Mouse (Mus musculus): ENCODE results near the gene Fam102a. TPM values are rescaled to one million over a fixed set of nuclear protein-coding genes. Genes with fewer than 3 reads are reported as not detected.

The Fam102a gene
- polyA plus RNA-seq, 1 experiment: 39.0 TPM

DNA sequence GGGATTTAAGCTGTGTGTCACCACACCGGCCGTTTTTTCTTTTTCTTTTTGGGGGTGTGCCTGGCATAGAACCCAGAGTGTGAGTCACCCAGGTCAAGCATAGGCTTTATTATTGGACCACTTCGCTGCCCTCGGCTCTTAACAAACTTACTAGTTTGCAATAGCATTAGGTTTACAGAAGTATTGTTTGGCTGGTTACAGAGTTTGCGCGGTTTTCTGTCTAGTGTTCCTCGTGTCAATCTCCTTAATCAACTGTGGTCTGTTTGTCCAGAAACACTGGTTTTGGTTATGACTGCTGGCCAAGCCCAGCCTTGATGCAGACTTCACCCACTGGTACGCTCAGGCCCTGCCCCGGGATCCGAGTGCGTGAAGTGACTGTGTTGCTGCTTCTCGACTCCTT lies 32.3 kb upstream of the Fam102a start:
- H3K4me1 ChIP-seq (ENCODE audit: control insufficient read depth, insufficient read depth, low read length): peaks cover 6% of the 10 kb centered on the region; the same call in 1 of the 2 replicates
- no peak overlapping the region for H3K4me3 ChIP-seq (ENCODE audit: insufficient read depth, low read depth, low read length)
- H3K36me3 ChIP-seq (ENCODE audit: control insufficient read depth, insufficient read depth, low read length): no peaks in the 10 kb centered on the region
- no peak overlapping the region for H3K27ac ChIP-seq (ENCODE audit: insufficient read depth, low read depth, low read length)
- WGBS: 93% methylated on average over 12 of the region's 12 CpGs
- TF ChIP-seq POLR2A (IDR thresholded peaks at IDR 0.05; ENCODE audit: low read depth, low read length) (no peak), CTCF (conservative IDR thresholded peaks at IDR 0.05; ENCODE audit: insufficient read depth, insufficient read length, low read depth, low read length) (no peak)
- no peak for DNase-seq
- H3K27me3 ChIP-seq (replicated peaks; ENCODE audit: control insufficient read depth, insufficient read depth, low read length): no peaks in the 10 kb centered on the region

DNA sequence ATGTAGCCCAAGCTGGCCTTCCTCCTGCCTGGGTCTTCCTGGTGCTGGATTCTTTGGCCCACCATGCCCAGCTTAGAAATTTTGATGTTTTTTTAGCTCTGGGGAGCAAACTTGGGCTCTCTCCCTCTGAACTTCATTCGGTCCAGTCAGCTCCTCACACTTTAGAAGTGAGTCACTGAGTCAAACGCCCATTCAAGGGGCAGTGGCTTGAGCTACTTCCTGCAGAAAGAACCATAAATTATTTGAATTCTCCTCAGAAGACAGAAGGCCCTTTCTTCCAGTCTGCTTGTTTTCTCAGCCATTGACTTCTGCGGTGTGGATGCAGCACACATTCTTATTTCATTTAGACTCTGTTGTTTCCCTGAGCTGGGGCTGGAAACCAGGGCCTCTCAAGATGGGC lies 31.5 kb upstream of the Fam102a start:
- no peak for TF ChIP-seq POLR2A (IDR thresholded peaks at IDR 0.05; ENCODE audit: low read depth, low read length)
- no peak for TF ChIP-seq CTCF (conservative IDR thresholded peaks at IDR 0.05; ENCODE audit: insufficient read depth, insufficient read length, low read depth, low read length)
- Histone ChIP-seq H3K4me3 (ENCODE audit: insufficient read depth, low read depth, low read length) (no peak overlapping the region), H3K4me1 (ENCODE audit: control insufficient read depth, insufficient read depth, low read length) (peaks cover 6% of the 10 kb centered on the region; the same call in 1 of the 2 replicates), H3K36me3 (ENCODE audit: control insufficient read depth, insufficient read depth, low read length) (no peaks in the 10 kb centered on the region), H3K27ac (ENCODE audit: insufficient read depth, low read depth, low read length) (no peak overlapping the region), H3K27me3 (replicated peaks; ENCODE audit: control insufficient read depth, insufficient read depth, low read length) (no peaks in the 10 kb centered on the region)
- no peak for DNase-seq
- WGBS: 38% methylated on average over 3 of the region's 3 CpGs

DNA sequence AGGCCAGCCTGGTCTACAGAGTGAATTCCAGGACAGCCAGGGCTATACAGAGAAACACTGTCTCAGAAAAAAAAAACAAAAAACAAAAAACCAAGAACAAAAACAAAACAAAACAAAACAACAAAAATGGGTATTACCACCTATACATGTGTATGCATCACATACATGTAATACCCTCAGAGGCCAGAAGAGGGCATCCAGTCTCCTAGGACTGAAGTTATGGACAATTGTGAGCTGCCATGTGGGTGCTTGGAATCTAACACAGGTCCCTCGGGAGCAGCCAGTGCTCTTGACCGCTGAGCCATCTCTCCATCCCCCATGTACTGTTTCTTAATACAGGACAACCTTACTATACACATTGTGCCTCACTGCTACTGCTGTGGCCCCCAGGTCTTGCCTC lies 29.6 kb upstream of the Fam102a start:
- H3K4me1 ChIP-seq (ENCODE audit: control insufficient read depth, insufficient read depth, low read length): peaks cover 6% of the 10 kb centered on the region; the same call in 1 of the 2 replicates
- no peaks in the 10 kb centered on the region for H3K36me3 ChIP-seq (ENCODE audit: control insufficient read depth, insufficient read depth, low read length)
- 100% methylated on average over 2 of the region's 2 CpGs for WGBS
- TF ChIP-seq POLR2A (IDR thresholded peaks at IDR 0.05; ENCODE audit: low read depth, low read length) (no peak), CTCF (conservative IDR thresholded peaks at IDR 0.05; ENCODE audit: insufficient read depth, insufficient read length, low read depth, low read length) (no peak)
- no peak overlapping the region for H3K4me3 ChIP-seq (ENCODE audit: insufficient read depth, low read depth, low read length)
- no peak for DNase-seq
- no peak overlapping the region for H3K27ac ChIP-seq (ENCODE audit: insufficient read depth, low read depth, low read length)
- no peaks in the 10 kb centered on the region for H3K27me3 ChIP-seq (replicated peaks; ENCODE audit: control insufficient read depth, insufficient read depth, low read length)

DNA sequence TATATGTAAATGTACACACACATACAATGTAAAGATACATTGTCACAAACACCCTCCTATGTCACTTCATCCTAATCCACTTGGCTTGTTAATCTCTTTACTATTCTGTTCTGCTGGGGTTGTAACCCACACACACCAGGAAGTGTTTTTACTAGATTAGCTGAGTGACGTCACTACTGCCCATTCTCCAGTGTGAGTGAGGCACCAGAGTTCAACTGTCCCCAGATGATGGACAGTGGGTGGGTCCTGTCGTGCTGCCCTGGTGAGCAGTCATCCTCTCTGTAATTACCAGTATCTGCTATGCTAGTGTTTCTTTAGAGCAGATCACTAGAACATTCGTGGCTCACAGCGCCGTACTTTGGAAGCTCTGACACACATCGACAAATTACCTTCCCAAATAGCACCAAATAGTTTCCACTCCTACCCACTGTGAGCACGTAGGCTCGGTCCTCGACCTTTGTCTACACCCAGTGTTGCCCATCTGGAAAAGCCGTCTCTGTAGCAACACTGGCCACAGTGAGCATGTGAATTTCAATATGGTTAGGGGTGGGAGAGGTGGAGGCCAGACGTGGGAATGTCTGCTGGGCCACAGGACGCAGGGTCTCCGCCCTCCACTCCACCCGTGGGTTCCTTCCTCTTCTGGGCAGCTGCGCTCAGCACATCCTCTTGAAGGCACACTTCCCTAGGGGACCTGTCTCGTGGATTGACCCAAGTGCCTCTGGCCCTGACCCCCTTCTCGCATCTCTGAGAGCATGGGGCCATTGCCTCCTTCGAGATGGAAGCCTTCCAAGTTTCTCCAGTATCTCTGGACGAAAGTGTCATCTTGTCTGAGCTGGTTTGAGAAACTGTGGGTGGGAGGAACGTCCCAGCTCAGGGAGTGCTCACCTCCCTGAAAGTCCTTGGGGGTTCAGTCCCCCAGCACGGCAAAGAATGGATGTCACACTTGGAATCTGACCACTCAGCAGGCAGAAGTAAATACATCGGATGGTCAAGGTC lies 28.2 kb upstream of the Fam102a start:
- peak overlapping the region; percentile 42; the same call in 1 of the 2 replicates for H3K27ac ChIP-seq (ENCODE audit: insufficient read depth, low read depth, low read length)
- DNase-seq: no peak
- no peak for TF ChIP-seq CTCF (conservative IDR thresholded peaks at IDR 0.05; ENCODE audit: insufficient read depth, insufficient read length, low read depth, low read length)
- TF ChIP-seq POLR2A (IDR thresholded peaks at IDR 0.05; ENCODE audit: low read depth, low read length): no peak
- no peaks in the 10 kb centered on the region for H3K27me3 ChIP-seq (replicated peaks; ENCODE audit: control insufficient read depth, insufficient read depth, low read length)
- no peaks in the 10 kb centered on the region for H3K4me1 ChIP-seq (ENCODE audit: control insufficient read depth, insufficient read depth, low read length)
- WGBS: 57% methylated on average over 22 of the region's 22 CpGs
- H3K4me3 ChIP-seq (ENCODE audit: insufficient read depth, low read depth, low read length): no peak overlapping the region
- no peaks in the 10 kb centered on the region for H3K36me3 ChIP-seq (ENCODE audit: control insufficient read depth, insufficient read depth, low read length)

DNA sequence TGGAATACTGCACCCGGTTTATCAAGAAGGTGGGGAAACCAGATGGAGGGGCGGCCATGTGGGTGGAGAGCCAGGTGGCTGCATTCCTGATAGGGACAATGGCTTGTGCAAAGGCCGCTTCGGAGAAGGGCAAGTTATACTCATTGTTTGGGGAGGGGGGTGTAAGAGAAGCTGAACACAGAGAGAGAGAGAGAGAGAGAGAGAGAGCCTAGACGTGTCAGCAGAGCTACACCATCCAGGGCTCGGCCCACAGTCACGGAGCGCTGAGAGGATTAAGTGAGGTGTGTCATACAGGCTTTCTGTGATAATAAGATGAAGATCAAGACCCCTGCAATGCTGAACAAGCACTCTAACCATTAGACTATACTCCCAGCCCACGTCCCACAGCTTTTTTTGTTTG lies 27.2 kb upstream of the Fam102a start:
- TF ChIP-seq POLR2A (IDR thresholded peaks at IDR 0.05; ENCODE audit: low read depth, low read length): no peak
- no peak for TF ChIP-seq CTCF (conservative IDR thresholded peaks at IDR 0.05; ENCODE audit: insufficient read depth, insufficient read length, low read depth, low read length)
- Histone ChIP-seq H3K36me3 (ENCODE audit: control insufficient read depth, insufficient read depth, low read length) (no peaks in the 10 kb centered on the region), H3K27me3 (replicated peaks; ENCODE audit: control insufficient read depth, insufficient read depth, low read length) (no peaks in the 10 kb centered on the region), H3K4me1 (ENCODE audit: control insufficient read depth, insufficient read depth, low read length) (no peaks in the 10 kb centered on the region), H3K27ac (ENCODE audit: insufficient read depth, low read depth, low read length) (no peak overlapping the region), H3K4me3 (ENCODE audit: insufficient read depth, low read depth, low read length) (no peak overlapping the region)
- 82% methylated on average over 9 of the region's 9 CpGs for WGBS
- DNase-seq: no peak

DNA sequence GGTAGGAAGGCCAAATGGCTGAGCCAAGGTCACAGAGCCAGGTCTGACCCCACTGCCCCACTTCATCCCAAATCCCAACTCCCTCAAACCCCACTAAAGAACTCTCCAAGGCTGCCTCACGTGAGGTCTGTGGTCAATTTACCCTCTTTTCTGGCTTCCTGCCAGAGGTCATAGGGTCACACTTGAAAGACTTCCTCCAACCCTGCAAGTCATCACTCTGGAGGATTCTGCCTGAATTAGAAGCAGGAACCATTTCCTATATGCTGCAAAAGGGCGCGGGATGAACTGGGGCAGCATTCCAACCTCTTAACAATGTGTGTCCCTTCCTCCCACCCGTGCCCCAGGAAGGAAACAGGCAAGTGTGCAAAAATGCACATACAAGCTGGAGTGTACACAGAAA lies 25.8 kb upstream of the Fam102a start:
- Histone ChIP-seq H3K4me1 (ENCODE audit: control insufficient read depth, insufficient read depth, low read length) (no peaks in the 10 kb centered on the region), H3K27ac (ENCODE audit: insufficient read depth, low read depth, low read length) (peak overlapping the region; percentile 63; the same call in 1 of the 2 replicates), H3K36me3 (ENCODE audit: control insufficient read depth, insufficient read depth, low read length) (no peaks in the 10 kb centered on the region), H3K27me3 (replicated peaks; ENCODE audit: control insufficient read depth, insufficient read depth, low read length) (no peaks in the 10 kb centered on the region), H3K4me3 (ENCODE audit: insufficient read depth, low read depth, low read length) (no peak overlapping the region)
- WGBS: 31% methylated on average over 4 of the region's 4 CpGs
- DNase-seq: peak; percentile 82
- TF ChIP-seq POLR2A (IDR thresholded peaks at IDR 0.05; ENCODE audit: low read depth, low read length): no peak
- no peak for TF ChIP-seq CTCF (conservative IDR thresholded peaks at IDR 0.05; ENCODE audit: insufficient read depth, insufficient read length, low read depth, low read length)

DNA sequence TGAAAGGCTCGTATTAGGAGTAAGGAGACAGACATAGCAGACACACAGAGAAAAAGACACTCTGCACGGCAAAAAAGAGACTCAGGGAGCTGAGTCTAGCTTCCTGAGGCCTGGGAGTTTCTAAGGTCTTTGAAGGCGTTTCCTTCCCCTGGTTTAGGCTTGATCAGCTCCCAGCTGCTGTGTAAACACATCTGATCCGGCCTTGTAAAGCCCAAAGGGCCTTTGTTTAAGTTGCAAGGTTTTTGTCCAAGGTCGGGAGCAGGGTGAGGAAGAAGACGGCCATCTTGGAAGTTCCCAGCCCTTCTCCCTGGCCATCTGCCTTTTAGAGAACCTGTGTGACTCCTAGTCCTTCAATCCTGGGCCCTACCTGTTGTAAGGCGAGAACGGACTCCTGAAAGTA lies 25.2 kb upstream of the Fam102a start:
- TF ChIP-seq CTCF (conservative IDR thresholded peaks at IDR 0.05; ENCODE audit: insufficient read depth, insufficient read length, low read depth, low read length) (no peak), POLR2A (IDR thresholded peaks at IDR 0.05; ENCODE audit: low read depth, low read length) (no peak)
- Histone ChIP-seq H3K27me3 (replicated peaks; ENCODE audit: control insufficient read depth, insufficient read depth, low read length) (no peaks in the 10 kb centered on the region), H3K4me1 (ENCODE audit: control insufficient read depth, insufficient read depth, low read length) (no peaks in the 10 kb centered on the region), H3K36me3 (ENCODE audit: control insufficient read depth, insufficient read depth, low read length) (no peaks in the 10 kb centered on the region), H3K27ac (ENCODE audit: insufficient read depth, low read depth, low read length) (peak overlapping the region; percentile 63), H3K4me3 (ENCODE audit: insufficient read depth, low read depth, low read length) (no peak overlapping the region)
- no peak for DNase-seq
- WGBS: 59% methylated on average over 8 of the region's 8 CpGs

Measured in kidney, adult 2 months (tissue).